7 mouse cellular contexts compared by ENCODE assay signal in the genomic region with DNA sequence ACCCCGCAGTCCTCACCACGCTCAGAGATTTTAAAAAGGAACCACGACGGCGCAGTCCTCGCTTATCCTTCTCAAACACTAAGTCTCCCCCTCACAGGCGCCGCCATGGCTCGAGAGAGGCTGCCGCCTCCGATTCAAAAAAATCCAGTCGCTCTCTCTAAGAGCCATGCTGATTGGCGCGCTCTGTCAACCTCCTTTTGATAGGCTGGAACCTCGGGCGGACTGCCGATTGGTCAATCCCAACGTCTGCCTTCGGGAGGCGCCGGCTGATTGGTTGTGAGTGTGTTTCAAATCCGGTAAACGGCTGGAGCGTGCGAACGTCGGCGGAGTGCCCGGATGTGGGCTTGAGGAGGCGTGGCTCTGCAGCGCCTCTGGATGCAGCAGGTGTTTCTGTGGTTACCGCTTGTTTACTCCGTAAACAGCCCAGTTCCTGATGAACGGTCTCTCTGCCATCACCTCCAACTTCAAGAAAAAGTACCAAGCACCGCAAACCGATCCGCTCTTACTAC. TPM values are rescaled to one million over a fixed set of nuclear protein-coding genes. Genes with fewer than 3 reads are reported as not detected.
DNase-seq lines count a peak whose midpoint lies in the region; ATAC-seq lines count a peak whose summit lies in the region.

A gene (minus strand): TSS at position 178 of the 509 bp plus-strand sequence.

- H3K27ac ChIP-seq in intestine, embryonic 15.5 days = peak within 1 kb of the TSS; percentile 82
- peak within 1 kb of the TSS; percentile 95 for H3K27ac ChIP-seq in midbrain, embryonic 10.5 days (replicated peaks)

- H3K4me1 ChIP-seq in intestine, embryonic 15.5 days (replicated peaks) = 0 out of 2 replicates have a peak, but pooled peaks cover 7% of the 10 kb centered on the region
- peaks cover 42% of the 10 kb centered on the region for H3K4me1 ChIP-seq in midbrain, embryonic 10.5 days

- H3K4me2 ChIP-seq in intestine, embryonic 15.5 days (replicated peaks) = peak within 1 kb of the TSS; percentile 74

- H3K9ac ChIP-seq in intestine, embryonic 15.5 days = peak within 1 kb of the TSS; percentile 75

- H3K4me3 ChIP-seq in intestine, embryonic 15.5 days (replicated peaks) = peak within 1 kb of the TSS; percentile 95
- peak within 1 kb of the TSS; percentile 94 for H3K4me3 ChIP-seq in midbrain, embryonic 10.5 days

- H3K36me3 ChIP-seq in intestine, embryonic 15.5 days = 0 out of 2 replicates have a peak, but pooled peaks cover 4% of the 10 kb centered on the region
- peaks cover 29% of the 10 kb centered on the region for H3K36me3 ChIP-seq in midbrain, embryonic 10.5 days

- DNase-seq in adrenal gland, adult 2 months = peak; percentile 98
- DNase-seq in embryo, embryonic 11.5 days (ENCODE audit: low read depth, low spot score) = peak; percentile 98
- DNase-seq in gastrocnemius, postnatal 36 days = peak; percentile 98 to 99
- peak; percentile 99 to 100 for DNase-seq in left cerebral cortex, postnatal 25 days (ENCODE audit: low spot score in 2 of 2)
- DNase-seq in midbrain, embryonic 10.5 days (ENCODE audit: low spot score) = peak; percentile 99
- DNase-seq in right cerebral cortex, postnatal 4 days = peak; percentile 99

- H3K9me3 ChIP-seq in intestine, embryonic 15.5 days = no peaks in the 10 kb centered on the region
- no peaks in the 10 kb centered on the region for H3K9me3 ChIP-seq in midbrain, embryonic 10.5 days (replicated peaks)

- no peaks in the 10 kb centered on the region for H3K27me3 ChIP-seq in intestine, embryonic 15.5 days (replicated peaks)
- H3K27me3 ChIP-seq in midbrain, embryonic 10.5 days (ENCODE audit: low read depth, poor library complexity, severe bottlenecking) = no peaks in the 10 kb centered on the region

- intact Hi-C loops in gastrocnemius, postnatal 36 days (cut with DNase I) = no loop called here
- intact Hi-C loops in left cerebral cortex, postnatal 25 days (cut with DNase I) = no loop called here

- ATAC-seq in intestine, embryonic 15.5 days = peak; percentile 96

- under 1% methylated on average over 37 of the region's 37 CpGs for WGBS in intestine, embryonic 15.5 days
- under 1% methylated on average over 37 of the region's 37 CpGs for WGBS in midbrain, embryonic 10.5 days

RNA-seq across cellular contexts. Expression of the gene that starts here (rescaled TPM):
- total RNA-seq in adrenal gland, adult 2 months (2021) = 1 to 10 TPM; 2.2 to 4.2 TPM
- polyA plus RNA-seq in adrenal gland, adult 2 months (2012; rRNA removed) = 0.30 and 0.82 TPM in 2 replicates
- 1 to 10 TPM in 1 of 2 experiments, under 1 TPM in 1; 0.27 to 1.1 TPM for total RNA-seq in gastrocnemius, postnatal 36 days (2021)
- polyA plus RNA-seq in intestine, embryonic 15.5 days (2015; fragmentation: Nextera tagmentation; extraction: Ambion mirVana) = 42.3 and 52.5 TPM in 2 replicates
- total RNA-seq in left cerebral cortex, postnatal 25 days (2021) = 1 to 10 TPM; 1.1 to 1.3 TPM
- 102 and 106 TPM in 2 replicates for polyA plus RNA-seq in midbrain, embryonic 10.5 days (2016; fragmentation: Nextera tagmentation; extraction: Ambion mirVana)

Comparison
In these comparisons a context has a peak if more than half of its experiments do, and no peak if none do; other contexts are left out.
1. Peak in every context shown above with its lines: DNase-seq, ATAC-seq, H3K4me3 ChIP-seq and H3K27ac ChIP-seq.
2. RNA of the gene that starts here (polyA plus RNA-seq): 102 to 106 TPM in midbrain, embryonic 10.5 days and 42.3 to 52.5 TPM in intestine, embryonic 15.5 days; 0.30 to 0.82 TPM in adrenal gland, adult 2 months; every median in the first group is over 10 times any median in the second.